ENCODE assay signal across 28 mouse cellular contexts in the genomic region with DNA sequence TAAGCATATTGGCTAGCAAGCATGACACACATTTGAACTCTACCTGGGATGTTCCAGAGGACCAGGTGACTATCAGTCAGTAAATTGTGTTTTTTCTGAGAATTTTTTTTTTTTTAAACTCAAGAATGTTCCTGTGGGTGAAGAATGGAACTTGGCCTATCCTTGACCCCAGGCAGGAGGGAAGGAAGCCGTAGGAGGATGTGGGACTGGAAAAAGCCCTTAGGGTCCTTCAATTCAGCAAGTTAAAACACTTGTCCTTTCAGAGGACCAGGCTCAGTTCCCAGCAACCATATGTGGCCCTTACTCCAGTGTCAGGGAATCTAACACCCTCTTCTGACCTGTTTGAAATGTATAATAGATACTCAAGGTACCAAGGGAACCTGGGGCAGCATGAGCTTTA. TPM values are rescaled to one million over a fixed set of nuclear protein-coding genes. Genes with fewer than 3 reads are reported as not detected.
"Had no signal": no experiment of that assay in that cellular context is flagged by ENCODE, and none has a peak within 500 bp of the region (broad histone marks: within the 10 kb centered on the region; RNA-seq: fewer than 3 reads in every experiment).

No protein-coding gene starts in this region.

- H3K27me3 ChIP-seq: heart, embryonic 12.5 days; hindbrain, embryonic 12.5 days; intestine, embryonic 15.5 days; kidney, embryonic 15.5 days; limb, embryonic 13.5 days; limb, embryonic 15.5 days; liver, embryonic 12.5 days had no signal

- DNase-seq: gastrocnemius, adult 2 months; gastrocnemius, postnatal 10 days; gastrocnemius, postnatal 25 days; heart, adult 18-20 months; heart, postnatal 10 days; heart, postnatal 4 days; kidney, adult 2 months; kidney, adult 9 months; kidney, postnatal 14 days; kidney, postnatal 36 days; layer of hippocampus, adult 9-11 months; layer of hippocampus, postnatal 36 days had no signal

- H3K36me3 ChIP-seq: heart, embryonic 10.5 days; heart, embryonic 12.5 days; hindbrain, embryonic 10.5 days; hindbrain, embryonic 12.5 days; intestine, embryonic 15.5 days; kidney, embryonic 15.5 days; limb, embryonic 13.5 days; limb, embryonic 15.5 days; liver, embryonic 12.5 days had no signal

- H3K9me3 ChIP-seq: heart, embryonic 10.5 days; heart, embryonic 12.5 days; hindbrain, embryonic 10.5 days; hindbrain, embryonic 12.5 days; intestine, embryonic 15.5 days; kidney, embryonic 15.5 days; limb, embryonic 13.5 days; limb, embryonic 15.5 days; liver, embryonic 12.5 days had no signal

- H3K4me3 ChIP-seq: gastrocnemius, adult 2 months; heart, embryonic 10.5 days; heart, embryonic 12.5 days; hindbrain, embryonic 10.5 days; hindbrain, embryonic 12.5 days; intestine, embryonic 15.5 days; kidney, embryonic 15.5 days; limb, embryonic 13.5 days; limb, embryonic 15.5 days; liver, embryonic 12.5 days had no signal

- H3K27ac ChIP-seq: gastrocnemius, adult 2 months; heart, embryonic 10.5 days; hindbrain, embryonic 10.5 days; hindbrain, embryonic 12.5 days; hindbrain, embryonic 14.5 days; intestine, embryonic 15.5 days; kidney, embryonic 15.5 days; kidney, postnatal 0 days; limb, embryonic 13.5 days; limb, embryonic 15.5 days; liver, embryonic 12.5 days; liver, embryonic 14.5 days had no signal

- H3K9ac ChIP-seq: heart, embryonic 12.5 days; hindbrain, embryonic 12.5 days; hindbrain, embryonic 14.5 days; intestine, embryonic 15.5 days; kidney, embryonic 15.5 days; limb, embryonic 13.5 days; limb, embryonic 15.5 days; liver, embryonic 12.5 days; liver, embryonic 14.5 days had no signal

- H3K4me1 ChIP-seq: intestine, embryonic 15.5 days; limb, embryonic 13.5 days had no signal

RNA-seq across cellular contexts. Expression of a gene that starts 5.3 kb away (rescaled TPM):
- polyA plus RNA-seq: inflammation-experienced regulatory T-cells, adult 6 months had no signal

RNA-seq across cellular contexts. Expression of a gene that starts 7.7 kb away (rescaled TPM):
- polyA plus RNA-seq: liver, adult 2 months had no signal

RNA-seq across cellular contexts. Expression of a gene that starts 12.1 kb away (rescaled TPM):
- polyA plus RNA-seq: liver, adult 2 months had no signal

RNA-seq across cellular contexts. Expression of a gene that starts 13.6 kb away (rescaled TPM):
- polyA plus RNA-seq: hindbrain, embryonic 10.5 days; hindbrain, embryonic 14.5 days; hindbrain, embryonic 16.5 days; inflammation-experienced regulatory T-cells, adult 6 months; intestine, postnatal 0 days; liver, adult 2 months had no signal
